Mouse (Mus musculus): ENCODE data around the gene Disp1.

GRCm38 (mm10) chr1:183163512-183164189 lies 57.7 kb downstream of the Disp1 start:
- no peak for TF ChIP-seq CTCF (IDR thresholded peaks at IDR 0.05; ENCODE audit: low read depth, low read length)
- no peak for TF ChIP-seq GATA1 (IDR thresholded peaks at IDR 0.05; ENCODE audit: borderline replicate concordance, low read length)
- no peak for TF ChIP-seq TAL1 (conservative IDR thresholded peaks at IDR 0.05; ENCODE audit: low read depth, low read length)

All from G1E (cell line).